Comparison of ENCODE assay signal across 14 mouse cellular contexts in the genomic region with DNA sequence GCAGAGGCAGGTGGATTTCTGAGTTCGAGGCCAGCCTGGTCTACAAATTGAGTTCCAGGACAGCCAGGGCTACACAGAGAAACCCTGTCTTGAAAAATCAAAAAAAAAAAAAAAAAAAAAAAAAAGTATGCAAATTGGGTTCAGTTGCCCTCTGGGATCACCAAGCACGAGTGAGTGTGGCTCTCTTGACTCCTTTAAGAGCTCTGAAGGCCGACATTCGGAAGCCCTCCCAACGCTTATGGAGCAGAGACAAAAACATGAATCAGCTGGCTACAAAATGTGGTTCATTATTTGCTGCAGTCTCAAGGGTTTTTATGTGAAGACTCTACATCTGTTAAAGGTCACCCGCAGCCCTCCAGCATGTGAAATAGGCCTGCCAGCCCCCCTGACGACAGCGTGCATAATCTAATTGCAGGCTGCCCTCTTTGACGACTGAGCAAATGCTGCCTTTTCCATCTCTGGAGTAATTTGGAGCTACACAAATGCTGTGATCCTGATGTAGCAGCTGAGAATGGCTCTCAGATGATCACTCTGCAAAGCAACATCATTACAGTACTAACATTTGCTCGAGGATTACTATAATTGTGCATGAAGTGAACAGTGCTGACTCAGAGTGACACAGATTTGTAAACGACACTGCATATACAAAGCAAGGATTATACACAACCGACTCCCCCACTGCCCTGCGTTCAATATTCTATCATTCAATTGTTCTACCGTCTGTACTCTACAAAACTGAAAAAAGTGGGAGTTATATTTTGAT. TPM values are rescaled to one million over a fixed set of nuclear protein-coding genes. Genes with fewer than 3 reads are reported as not detected.
DNase-seq lines count a peak whose midpoint lies in the region; ATAC-seq lines count a peak whose summit lies in the region.
"Had no signal": no experiment of that assay in that cellular context is flagged by ENCODE, and none has a peak within 500 bp of the region (broad histone marks: within the 10 kb centered on the region; RNA-seq: fewer than 3 reads in every experiment).

No protein-coding gene starts in this region.

- H3K4me3 ChIP-seq in forebrain, embryonic 15.5 days, result no peak overlapping the region
- no peak overlapping the region for H3K4me3 ChIP-seq in midbrain, embryonic 12.5 days

- H3K4me1 ChIP-seq in forebrain, embryonic 15.5 days, result peaks cover 8% of the 10 kb centered on the region
- peaks cover 6% of the 10 kb centered on the region; the same call in 1 of the 2 replicates for H3K4me1 ChIP-seq in midbrain, embryonic 12.5 days

- no peak overlapping the region for H3K9ac ChIP-seq in forebrain, embryonic 15.5 days (replicated peaks)
- no peak overlapping the region for H3K9ac ChIP-seq in midbrain, embryonic 12.5 days (replicated peaks)

- peak overlapping the region; percentile 62 for H3K27ac ChIP-seq in forebrain, embryonic 15.5 days (replicated peaks)
- H3K27ac ChIP-seq in midbrain, embryonic 12.5 days (replicated peaks), result peak overlapping the region; percentile 61

- H3K27me3 ChIP-seq in forebrain, embryonic 15.5 days, result no peaks in the 10 kb centered on the region
- H3K27me3 ChIP-seq in midbrain, embryonic 12.5 days, result peaks cover 19% of the 10 kb centered on the region; the same call in 1 of the 2 replicates

- intact Hi-C loops in left cerebral cortex, postnatal 10 days (cut with DNase I), result no loop called here

- no peaks in the 10 kb centered on the region for H3K36me3 ChIP-seq in forebrain, embryonic 15.5 days
- no peaks in the 10 kb centered on the region for H3K36me3 ChIP-seq in midbrain, embryonic 12.5 days

- DNase-seq in retina, postnatal 1 day, result peak; percentile 43
- DNase-seq in retina, embryonic 14.5 days (ENCODE audit: low spot score), result no peak
- DNase-seq in lung, postnatal 25 days (ENCODE audit: low spot score), result no peak
- DNase-seq in left cerebral cortex, postnatal 10 days (ENCODE audit: extremely low spot score in 1 of 2, low spot score in 2 of 2), result no peak
- DNase-seq: adrenal gland, adult 2 months; cerebellum, adult 18-20 months; kidney, adult 18-20 months had no signal

- H3K4me2 ChIP-seq in forebrain, embryonic 15.5 days (replicated peaks), result no peak overlapping the region
- no peak overlapping the region for H3K4me2 ChIP-seq in midbrain, embryonic 12.5 days (replicated peaks)

- ATAC-seq in forebrain, embryonic 15.5 days (replicated peaks), result peak; percentile 85
- ATAC-seq in midbrain, embryonic 12.5 days (ENCODE audit: low FRiP score, low read depth), result peak; percentile 91
- ATAC-seq in megakaryocyte-erythroid progenitor cell, adult 5-6 weeks (replicated peaks; ENCODE audit: low FRiP score, low TSS enrichment, poor library complexity, severe bottlenecking), result no peak

- 32% methylated on average over 14 of the region's 14 CpGs for WGBS in forebrain, embryonic 15.5 days
- 29% methylated on average over 14 of the region's 14 CpGs for WGBS in midbrain, embryonic 12.5 days

- no peaks in the 10 kb centered on the region for H3K9me3 ChIP-seq in forebrain, embryonic 15.5 days
- H3K9me3 ChIP-seq in midbrain, embryonic 12.5 days, result no peaks in the 10 kb centered on the region

RNA-seq across cellular contexts. Expression of gene Hist1h2aa, which starts 15.4 kb away (rescaled TPM):
- not detected in 2 replicates for polyA plus RNA-seq in forebrain, embryonic 15.5 days (2015; fragmentation: Nextera tagmentation; extraction: Ambion mirVana)
- polyA plus RNA-seq in midbrain, embryonic 12.5 days (2016; fragmentation: Nextera tagmentation; extraction: Ambion mirVana), result not detected in 2 replicates
- not detected in 2 replicates for total RNA-seq in megakaryocyte-erythroid progenitor cell, adult 5-6 weeks (2014; fragmentation: Nextera tagmentation)
- not detected in 2 replicates for total RNA-seq in megakaryocyte-erythroid progenitor cell, adult 5-6 weeks (2017)
- not detected for total RNA-seq in left cerebral cortex, postnatal 10 days (2021)
- total RNA-seq: adrenal gland, adult 2 months; layer of hippocampus, postnatal 25 days had no signal
- polyA plus RNA-seq: adrenal gland, adult 2 months; heart, embryonic 14.5 days; liver, embryonic 16.5 days; thymus, postnatal 0 days had no signal

RNA-seq across cellular contexts. Expression of gene Hist1h2ba, which starts 15.7 kb away (rescaled TPM):
- polyA plus RNA-seq in forebrain, embryonic 15.5 days (2015; fragmentation: Nextera tagmentation; extraction: Ambion mirVana), result not detected in 2 replicates
- polyA plus RNA-seq in midbrain, embryonic 12.5 days (2016; fragmentation: Nextera tagmentation; extraction: Ambion mirVana), result not detected in 2 replicates
- not detected in 2 replicates for total RNA-seq in megakaryocyte-erythroid progenitor cell, adult 5-6 weeks (2014; fragmentation: Nextera tagmentation)
- not detected in 2 replicates for total RNA-seq in megakaryocyte-erythroid progenitor cell, adult 5-6 weeks (2017)
- total RNA-seq in left cerebral cortex, postnatal 10 days (2021), result not detected
- total RNA-seq: adrenal gland, adult 2 months; layer of hippocampus, postnatal 25 days had no signal
- polyA plus RNA-seq: adrenal gland, adult 2 months; heart, embryonic 14.5 days; liver, embryonic 16.5 days; thymus, postnatal 0 days had no signal

RNA-seq across cellular contexts. Expression of gene Slc17a4, which starts 34.9 kb away (rescaled TPM):
- polyA plus RNA-seq in forebrain, embryonic 15.5 days (2015; fragmentation: Nextera tagmentation; extraction: Ambion mirVana), result not detected in 2 replicates
- polyA plus RNA-seq in midbrain, embryonic 12.5 days (2016; fragmentation: Nextera tagmentation; extraction: Ambion mirVana), result not detected in 2 replicates
- 1.2 TPM in 2 replicates for total RNA-seq in megakaryocyte-erythroid progenitor cell, adult 5-6 weeks (2014; fragmentation: Nextera tagmentation)
- 1.0 and 1.3 TPM in 2 replicates for total RNA-seq in megakaryocyte-erythroid progenitor cell, adult 5-6 weeks (2017)
- total RNA-seq in left cerebral cortex, postnatal 10 days (2021), result not detected
- total RNA-seq: layer of hippocampus, postnatal 25 days had no signal
- polyA plus RNA-seq: heart, embryonic 14.5 days had no signal

RNA-seq across cellular contexts. Expression of gene Scgn, which starts 41.3 kb away (rescaled TPM):
- 1.6 and 3.9 TPM in 2 replicates for polyA plus RNA-seq in forebrain, embryonic 15.5 days (2015; fragmentation: Nextera tagmentation; extraction: Ambion mirVana)
- 0.37 and 0.38 TPM in 2 replicates for polyA plus RNA-seq in midbrain, embryonic 12.5 days (2016; fragmentation: Nextera tagmentation; extraction: Ambion mirVana)
- not detected in 2 replicates for total RNA-seq in megakaryocyte-erythroid progenitor cell, adult 5-6 weeks (2014; fragmentation: Nextera tagmentation)
- not detected in 2 replicates for total RNA-seq in megakaryocyte-erythroid progenitor cell, adult 5-6 weeks (2017)
- under 1 TPM; 0.64 to 0.83 TPM for total RNA-seq in left cerebral cortex, postnatal 10 days (2021)
- polyA plus RNA-seq: heart, embryonic 14.5 days had no signal
